Mouse (Mus musculus): ENCODE measurements around the gene Galnt7.

The Galnt7 gene

DNA sequence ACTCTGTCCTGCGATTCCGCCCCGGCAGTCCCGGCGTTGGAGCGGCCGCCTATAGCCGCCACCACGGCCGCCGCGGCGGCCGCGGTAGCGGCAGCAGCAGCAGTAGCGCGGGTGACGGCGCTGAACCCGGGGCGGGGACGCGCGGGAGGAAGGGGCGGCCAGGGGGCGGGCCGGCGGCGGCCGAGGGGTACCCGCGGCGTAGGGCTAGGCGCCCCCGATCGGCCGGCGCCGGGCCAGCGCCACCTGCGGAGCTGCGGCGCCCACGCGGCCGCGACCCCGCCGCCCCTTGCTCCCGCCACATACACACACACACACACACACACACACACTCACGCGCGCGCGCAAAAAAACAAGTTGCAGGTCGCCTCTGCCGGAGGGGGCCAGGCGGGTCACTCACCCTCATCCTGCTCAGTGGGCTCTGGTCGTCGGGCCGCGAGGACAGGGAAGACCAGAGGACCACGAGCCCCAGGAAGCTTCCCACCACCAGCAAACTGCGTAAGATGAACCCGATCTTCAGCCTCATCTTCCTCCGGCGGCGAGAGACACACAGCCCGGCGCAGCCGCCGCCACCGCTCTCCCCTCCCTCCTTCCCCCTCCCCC is at the start of gene Galnt7:
Gene Galnt7 (minus strand): TSS at position 577 of the 600 bp plus-strand sequence.
- DNase-seq (ENCODE audit: low read depth, low spot score) = peak; percentile 59

DNA sequence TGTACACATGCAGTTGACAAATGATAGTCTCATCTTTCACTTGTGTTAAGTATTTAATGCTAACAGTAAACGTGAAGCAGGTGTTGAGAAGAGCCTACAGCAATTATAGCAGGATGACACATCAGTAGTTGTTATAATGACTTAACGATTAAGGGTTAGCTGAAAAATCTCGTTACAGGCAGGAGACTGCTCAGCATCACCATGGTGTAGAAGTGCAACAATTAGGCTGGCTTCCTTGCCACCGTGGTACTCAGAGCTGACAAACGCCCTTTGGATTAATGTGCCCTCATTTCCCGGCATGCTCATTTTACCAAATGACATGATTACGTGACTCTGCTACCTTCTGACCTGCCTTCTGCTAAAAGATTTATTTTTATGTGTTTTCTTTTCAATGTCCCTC is 35.8 kb upstream of the Galnt7 start:
- no peak for DNase-seq (ENCODE audit: low read depth, low spot score)

DNA sequence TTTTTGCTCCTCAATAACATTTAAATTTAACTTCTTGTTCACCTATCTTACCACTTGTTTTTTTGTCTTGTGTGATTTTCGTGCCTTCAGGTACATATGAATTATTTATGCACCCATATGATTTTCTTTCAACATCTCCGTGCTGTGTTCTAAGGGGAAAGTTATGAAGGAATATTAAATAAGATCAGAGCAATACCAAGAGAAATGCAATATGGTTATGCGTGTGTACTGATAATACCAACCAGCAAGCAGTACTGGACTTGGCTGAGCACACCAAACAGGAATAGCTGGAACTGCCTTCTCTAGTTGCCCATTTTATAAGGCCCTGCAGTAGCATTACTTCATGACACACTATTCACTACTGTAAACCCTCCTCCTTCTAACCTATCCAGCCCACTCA is 33.0 kb upstream of the Galnt7 start:
- no peak for DNase-seq (ENCODE audit: low read depth, low spot score)

DNA sequence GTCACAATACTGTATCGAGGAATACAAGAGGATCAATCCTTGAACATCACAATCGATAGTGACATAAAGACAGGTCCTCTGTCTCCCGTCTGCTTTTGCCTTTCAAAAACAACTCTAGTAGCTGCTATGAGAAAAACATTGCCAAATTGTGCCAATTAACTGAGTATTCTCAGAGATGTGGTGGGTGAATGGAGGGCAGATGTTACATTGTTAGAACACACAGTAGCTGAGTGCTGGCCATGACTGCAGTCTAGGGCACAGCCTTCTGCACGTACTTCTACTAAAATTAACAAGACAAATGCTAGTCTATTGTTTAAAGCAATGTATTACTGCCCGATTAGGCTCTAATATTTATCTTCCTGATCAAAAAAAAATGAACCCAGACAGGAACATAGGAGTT is 27.2 kb upstream of the Galnt7 start:
- DNase-seq (ENCODE audit: low read depth, low spot score) = no peak

DNA sequence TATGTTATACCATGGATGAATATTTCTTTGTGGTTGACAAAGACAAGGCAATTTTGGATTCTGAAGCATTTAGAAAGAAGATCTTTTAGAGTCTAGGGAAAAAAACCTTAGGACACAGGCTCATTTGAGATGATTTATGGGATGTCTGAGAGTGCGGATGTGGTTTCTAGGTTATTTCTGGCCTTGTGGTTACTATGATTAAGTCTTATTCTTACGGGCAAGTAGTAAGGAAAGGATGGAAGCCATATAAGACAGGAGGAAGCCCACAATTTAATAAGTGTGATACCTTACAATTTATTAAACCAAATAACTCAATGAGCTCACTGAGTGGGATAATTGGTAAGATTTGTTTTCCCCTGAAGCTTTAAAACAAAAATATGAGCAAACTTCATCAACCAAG is 11.3 kb upstream of the Galnt7 start:
- peak; percentile 26 for DNase-seq (ENCODE audit: low read depth, low spot score)

DNA sequence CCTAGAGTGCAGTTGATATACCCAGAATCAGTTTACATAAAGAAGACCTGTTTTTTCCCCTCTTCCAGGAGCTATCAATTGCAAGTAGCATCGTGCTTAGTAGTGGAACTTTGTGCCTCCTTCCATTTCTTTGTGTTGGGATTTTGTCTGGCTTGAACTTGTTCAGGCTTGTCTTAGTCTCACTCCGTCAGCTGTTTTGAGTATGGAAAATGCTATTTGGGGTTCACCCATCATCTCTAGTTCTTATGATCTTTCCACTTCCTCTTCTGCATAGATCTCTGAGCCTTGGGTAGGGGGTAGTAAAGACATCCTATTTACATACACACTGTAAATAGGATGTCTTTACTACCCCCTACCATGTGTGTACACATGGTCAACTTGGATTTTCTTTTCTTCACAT is 7.2 kb upstream of the Galnt7 start:
- DNase-seq (ENCODE audit: low read depth, low spot score) = no peak

DNA sequence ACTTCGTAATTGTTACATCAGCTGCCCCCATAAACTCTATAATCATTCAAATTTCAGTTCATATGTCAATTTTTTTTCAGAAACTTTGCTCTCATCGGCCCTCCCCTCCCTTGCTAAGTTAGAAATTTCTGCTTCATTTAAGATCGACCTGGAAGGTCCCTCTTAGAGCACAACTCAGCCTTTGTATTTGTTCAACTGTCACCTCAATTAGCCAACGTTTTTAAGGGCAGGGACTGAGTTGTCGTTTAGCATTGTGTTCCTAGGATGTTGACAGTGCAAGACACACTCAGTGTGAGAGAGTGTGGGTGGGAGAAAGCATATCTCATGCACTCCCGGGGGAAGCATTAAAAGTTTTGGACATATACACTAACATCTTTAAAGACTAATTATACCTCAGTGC is 3.6 kb upstream of the Galnt7 start:
- DNase-seq (ENCODE audit: low read depth, low spot score) = no peak

DNA sequence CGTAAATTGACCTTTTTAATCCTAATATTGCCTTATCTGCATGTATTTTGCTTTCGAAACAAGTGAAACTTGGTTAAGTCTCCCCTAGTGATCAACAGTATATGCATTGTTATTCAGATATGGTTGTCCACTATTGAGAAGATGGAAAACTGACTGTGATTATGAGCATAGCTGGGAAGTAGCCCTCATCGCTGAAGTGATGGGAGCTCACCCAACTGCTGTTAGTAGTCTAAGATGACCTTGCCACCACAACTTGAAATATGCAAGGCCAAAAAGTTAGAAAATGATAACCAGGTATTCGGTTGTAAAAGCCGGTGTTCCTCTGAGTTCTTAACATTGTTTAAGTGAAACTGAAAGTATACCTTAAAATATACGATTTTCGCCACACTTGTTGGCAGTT is 1.3 kb upstream of the Galnt7 start:
- DNase-seq (ENCODE audit: low read depth, low spot score) = peak; percentile 8

DNA sequence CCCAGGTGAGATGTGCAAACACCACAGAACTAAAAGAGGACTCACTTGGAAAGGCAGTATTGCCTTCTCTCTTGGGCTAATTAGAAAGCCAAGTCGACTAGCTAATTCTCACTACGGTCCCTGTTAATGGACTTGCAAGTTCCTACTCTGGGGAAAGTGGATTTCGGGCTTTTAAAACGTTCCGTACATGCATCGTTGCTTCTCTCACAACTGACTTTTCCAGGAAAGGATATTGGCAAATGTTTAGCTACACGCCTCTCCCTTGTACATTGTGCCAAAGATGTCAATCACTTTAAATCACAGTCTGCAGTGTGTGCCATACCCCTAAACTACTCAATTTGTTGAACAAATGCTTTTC is 915 bp upstream of the Galnt7 start:
- DNase-seq (ENCODE audit: low read depth, low spot score) = no peak

DNA sequence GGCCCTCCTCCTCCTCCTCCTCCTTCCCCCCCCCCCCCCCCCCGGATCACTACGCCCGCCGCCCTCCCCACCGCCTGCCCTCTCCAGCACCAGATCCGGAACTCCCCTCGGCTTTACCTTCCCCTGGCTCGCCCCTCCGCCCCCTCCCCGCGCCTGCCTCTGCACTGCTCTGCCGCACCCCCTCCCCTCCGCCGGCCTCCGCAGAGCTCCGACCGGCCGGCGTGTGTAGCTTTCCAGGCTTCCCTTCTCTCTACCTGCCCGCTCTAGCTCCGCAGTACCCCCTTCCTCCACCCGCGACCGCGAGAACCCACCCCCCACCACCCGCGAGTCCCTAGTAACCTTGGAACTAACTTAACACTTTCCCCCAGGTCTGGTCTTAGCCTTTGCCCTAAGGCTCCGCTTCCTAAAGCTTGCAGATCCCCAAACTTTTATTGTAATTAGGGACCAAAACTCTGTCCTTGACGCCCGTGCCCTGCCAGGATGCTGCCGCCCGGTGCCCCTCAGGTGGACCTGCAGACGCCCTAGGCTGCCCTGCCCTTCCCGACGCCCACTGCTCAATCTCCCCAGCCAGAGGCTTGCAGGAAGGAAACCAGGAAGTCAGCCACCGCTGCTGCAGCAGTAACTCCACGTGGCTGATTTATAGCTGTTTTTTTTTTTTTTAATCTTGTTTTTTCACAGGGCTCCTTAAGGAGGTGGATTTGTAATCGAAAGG is 380 bp upstream of the Galnt7 start:
- DNase-seq (ENCODE audit: low read depth, low spot score) = peak; percentile 65

DNA sequence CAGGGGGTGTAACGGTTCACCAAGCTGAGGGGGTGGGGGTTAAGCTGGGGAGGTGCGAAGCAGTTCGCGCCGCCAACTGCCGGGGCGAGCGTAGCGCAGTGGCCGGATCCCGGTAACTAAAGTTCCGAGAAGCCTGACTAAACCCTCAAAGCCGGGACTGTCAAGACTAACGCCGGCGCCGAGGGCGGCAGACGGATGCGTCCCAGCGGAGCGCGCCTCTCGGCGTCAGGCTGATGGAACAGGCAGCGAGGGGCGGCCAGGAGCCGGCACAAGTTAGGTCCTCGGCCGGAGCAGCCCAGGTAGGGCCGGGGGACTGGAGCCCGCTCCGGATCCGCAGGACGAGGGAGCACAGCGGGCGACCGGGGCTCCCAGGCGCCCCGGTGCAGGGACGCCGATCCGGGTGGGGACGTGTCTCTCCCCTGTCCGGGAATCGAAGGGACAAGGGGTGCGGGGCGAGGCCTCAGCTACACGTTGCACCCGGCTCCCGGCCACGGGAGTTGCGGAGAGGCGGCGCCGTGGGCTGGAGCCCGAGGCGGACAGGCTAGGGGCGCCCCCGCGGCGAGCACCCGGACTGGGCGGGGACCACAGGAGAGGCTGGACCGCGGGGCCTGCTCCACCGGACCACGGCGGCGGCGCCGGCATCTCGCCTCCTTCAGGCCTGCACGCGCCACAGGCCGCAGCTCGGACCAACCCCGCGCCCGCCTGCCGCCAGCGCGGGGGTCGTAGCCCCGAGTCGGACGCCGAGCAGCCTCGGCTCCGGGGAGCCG is 960 bp downstream of the Galnt7 start:
- peak; percentile 66 for DNase-seq (ENCODE audit: low read depth, low spot score)

DNA sequence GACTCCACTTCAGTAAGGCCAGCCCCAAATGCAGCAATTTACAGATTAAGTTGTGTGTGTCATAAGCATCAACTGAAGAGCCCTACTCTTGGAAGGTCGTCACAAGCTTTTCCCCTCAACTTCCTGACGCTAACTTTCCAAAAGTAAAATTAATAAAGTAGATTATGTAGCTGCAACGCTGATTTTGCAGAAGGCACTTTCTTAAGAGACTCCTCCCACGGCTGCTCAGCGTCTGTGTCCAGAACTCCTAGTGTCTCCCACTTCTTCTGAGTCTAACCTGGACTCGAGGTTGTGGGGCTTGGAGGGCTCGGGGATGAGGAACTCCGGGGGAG is 1.5 kb downstream of the Galnt7 start:
- DNase-seq (ENCODE audit: low read depth, low spot score) = peak; percentile 53

DNA sequence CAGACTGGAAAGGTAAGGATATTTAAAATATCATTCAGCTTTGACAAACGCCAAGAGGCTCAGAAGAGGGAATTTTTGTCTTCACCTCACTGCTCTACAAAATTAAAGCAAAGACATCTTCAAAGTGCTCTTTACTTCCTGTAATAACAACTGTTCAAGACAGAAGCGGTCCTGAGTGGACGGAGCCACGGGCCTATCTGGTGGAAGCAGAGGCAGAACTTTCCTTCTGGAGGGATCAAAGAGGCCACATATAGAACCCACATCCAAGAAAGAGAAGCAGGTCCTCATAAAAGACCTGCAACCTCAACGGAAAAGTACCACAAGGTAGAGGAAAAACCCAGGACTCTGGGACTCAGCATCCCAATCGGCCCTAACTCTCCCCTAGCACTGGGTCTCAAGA is 2.6 kb downstream of the Galnt7 start:
- DNase-seq (ENCODE audit: low read depth, low spot score) = no peak

DNA sequence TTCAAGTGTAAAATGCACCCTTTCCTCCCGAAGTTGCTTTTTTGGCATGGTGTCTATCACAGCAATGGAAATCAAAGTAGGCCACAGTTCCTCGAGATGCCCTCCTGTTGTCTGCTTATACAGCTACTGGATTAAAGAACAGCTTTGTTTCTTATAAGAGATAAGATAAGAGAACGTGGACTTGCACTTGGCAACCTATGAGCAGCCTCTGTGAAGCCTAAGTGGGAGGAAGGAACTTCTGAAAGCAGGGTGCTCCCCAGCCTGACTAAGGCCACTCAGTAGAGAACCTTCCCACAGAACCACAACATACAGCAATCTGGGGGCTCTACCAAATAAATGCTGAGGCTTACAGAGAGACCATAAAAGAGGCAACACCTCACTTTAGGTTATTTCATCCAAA is 5.3 kb downstream of the Galnt7 start:
- DNase-seq (ENCODE audit: low read depth, low spot score) = no peak

DNA sequence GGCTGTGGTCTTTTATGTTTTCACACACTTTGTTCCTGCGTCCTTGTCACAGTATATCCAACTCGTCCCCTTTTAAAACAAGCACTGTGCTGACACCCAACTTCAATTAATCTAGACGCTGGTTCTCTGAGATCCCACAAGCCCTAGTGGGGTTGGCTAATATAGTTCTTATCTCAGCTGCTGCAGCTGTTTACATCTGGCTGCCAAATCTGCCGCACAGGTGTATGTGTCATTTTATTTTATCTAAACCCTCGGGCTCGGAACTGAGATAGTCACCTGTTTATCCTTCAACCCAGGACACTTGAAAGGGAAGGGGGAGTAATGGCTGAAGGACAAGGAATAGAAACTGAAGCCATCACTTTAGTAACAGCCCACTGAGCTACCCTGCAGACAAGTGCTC is 8.6 kb downstream of the Galnt7 start:
- DNase-seq (ENCODE audit: low read depth, low spot score) = no peak

DNA sequence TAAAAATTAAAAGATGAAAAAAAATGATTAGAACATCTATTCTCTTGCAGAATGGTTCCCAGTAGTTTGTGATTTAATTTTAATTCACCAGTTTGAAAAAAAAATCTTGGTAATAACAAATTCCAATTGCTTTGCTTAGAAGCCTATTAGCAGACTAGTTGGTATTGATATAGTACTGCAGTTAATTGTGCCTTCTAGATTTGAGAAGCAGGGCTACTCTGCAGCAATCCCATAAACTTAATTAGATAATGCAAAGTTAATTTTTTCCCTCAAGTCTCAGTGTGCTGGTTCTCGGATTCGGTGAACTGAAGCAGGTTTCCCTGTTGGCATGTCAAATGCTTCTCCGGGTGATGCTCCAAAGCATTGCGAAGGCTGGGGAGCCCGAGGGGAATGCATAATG is 10.1 kb downstream of the Galnt7 start:
- DNase-seq (ENCODE audit: low read depth, low spot score) = no peak

DNA sequence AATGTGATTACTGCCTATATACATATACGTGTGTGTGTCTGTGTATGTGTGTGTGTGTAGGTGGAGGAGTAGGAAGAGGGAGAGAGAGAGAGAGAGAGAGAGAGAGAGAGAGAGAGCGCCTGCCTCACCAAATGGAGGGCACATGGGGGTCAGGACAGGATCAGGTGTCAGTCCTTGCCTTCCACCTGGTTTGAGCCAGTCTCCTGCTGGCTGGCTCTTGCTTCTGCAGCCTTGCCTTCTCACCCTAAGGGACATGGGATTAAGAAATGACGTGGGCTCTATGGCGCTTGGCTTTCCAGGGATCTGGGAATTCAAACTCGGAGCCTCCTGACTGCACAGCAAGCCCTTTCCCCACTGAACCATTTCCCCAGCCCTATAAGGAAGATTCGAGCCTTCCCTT is 13.9 kb downstream of the Galnt7 start:
- DNase-seq (ENCODE audit: low read depth, low spot score) = no peak

DNA sequence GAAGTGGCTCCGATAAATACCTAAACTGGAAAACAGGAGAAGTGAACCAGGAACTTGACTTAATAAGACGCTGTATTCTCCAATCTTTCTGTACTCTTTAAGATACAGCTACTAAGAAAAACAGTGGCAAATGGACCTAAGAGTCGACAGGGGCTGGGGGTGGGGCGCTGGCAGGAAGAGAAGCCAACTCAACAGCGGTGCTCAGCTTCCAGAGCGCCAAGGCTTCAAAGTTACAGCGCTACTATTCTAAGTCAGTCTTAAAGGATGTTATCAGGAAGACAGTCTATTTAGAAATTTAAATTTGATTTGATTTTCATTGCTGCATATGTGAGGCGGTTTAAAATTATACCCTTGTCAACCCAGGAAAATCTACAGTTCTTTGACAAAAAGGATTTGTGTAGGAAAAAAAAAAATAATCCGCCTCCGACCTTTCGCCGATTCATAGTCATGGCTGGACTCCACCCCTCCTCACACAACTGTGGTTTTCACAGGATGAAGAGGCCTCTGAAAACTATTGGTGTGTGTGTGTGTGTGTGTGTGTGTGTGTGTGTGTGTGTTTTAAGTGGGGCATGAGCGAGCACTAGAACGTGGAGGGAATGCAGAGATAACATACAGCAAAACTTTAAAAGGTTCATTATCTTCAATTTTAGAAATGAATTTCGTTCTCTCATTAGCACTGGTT is 15.1 kb downstream of the Galnt7 start:
- DNase-seq (ENCODE audit: low read depth, low spot score) = no peak

DNA sequence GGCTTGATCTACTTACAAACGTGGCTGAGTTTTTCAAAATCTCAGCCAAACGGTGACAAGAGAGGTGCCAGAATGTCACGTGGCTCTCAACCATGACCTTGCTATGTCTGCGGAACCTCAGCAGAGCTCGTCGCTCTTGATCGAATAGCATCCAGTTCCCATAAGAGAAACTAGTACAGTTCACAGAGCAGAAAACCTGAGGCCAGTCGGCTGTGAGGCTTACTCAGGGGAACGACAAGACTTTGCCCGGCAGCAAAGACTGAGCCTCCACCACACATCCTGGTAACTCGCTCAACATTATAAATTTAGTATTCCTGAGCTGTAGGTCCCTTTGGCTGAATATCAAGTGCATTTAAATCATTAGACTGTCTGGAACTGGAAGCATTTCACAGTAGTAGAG is 16.1 kb downstream of the Galnt7 start:
- DNase-seq (ENCODE audit: low read depth, low spot score) = no peak

DNA sequence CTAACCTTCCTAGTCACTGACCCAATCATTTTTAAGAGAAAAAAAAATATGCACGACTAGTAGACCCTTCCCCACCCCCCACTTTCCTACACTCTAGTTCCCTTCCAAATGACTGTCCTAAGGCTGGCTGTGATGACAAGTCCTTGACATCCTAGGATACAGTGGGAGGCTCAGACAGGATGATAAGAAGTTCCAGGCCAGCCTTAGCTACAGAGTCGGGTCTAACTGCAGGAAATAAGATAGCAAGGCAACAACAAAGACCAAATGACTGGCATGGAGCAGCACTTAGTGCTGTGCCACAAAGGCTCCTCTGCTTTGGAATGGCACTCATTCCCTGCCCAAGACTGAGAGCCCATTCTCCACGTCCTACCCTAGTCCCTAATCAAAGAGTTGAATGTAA is 16.6 kb downstream of the Galnt7 start:
- no peak for DNase-seq (ENCODE audit: low read depth, low spot score)

DNA sequence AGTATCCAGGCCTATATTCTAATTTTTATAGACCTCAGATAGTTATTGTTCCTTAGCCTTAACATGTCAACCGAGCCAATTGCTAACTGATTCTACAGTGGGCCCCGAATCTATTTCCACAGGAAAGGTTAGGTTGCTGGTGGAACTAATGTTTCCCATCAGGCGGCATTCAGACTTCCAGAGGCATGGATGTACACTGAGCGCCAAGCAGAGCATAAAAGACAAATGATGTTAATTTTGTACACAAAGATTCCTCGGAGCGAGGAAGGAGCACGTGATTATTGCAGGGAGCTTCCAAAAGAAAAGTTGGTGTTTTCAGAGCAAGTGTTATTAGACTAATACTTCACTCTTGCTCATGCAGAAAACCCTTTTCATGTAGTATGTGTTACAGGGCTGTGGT is 21.1 kb downstream of the Galnt7 start:
- no peak for DNase-seq (ENCODE audit: low read depth, low spot score)

DNA sequence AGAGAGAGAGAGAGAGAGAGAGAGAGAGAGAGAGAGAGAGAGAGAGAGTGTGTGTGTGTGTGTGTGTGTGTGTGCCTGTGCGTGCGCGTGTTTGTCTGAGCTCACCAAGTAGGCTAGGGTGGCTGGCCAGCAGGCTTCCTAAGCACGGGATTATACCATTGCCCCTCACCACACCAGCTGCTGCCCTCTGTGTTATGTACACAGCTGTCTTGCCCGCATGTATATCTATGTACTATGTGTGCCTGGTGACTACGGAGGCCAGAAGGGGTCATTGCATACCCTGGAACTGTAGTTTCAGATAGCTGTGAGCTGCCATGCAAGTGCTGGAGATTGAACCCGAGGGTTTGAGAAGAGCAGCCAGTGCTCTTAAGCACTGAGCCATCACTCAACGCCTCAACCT is 22.7 kb downstream of the Galnt7 start:
- no peak for DNase-seq (ENCODE audit: low read depth, low spot score)
